Mouse (Mus musculus) forebrain, embryonic 11.5 days (tissue): ENCODE measurements around the gene Tpk1. TPM values are rescaled to one million over a fixed set of nuclear protein-coding genes. Genes with fewer than 3 reads are reported as not detected.

ENCODE experiments used
- ATAC-seq: fragments of 200-750 bp; cut with Nextera tagmentation; replicated peaks from 2 replicates; pipeline ENCODE4 v1.8.0; 2017; ENCODE audit warnings: moderate TSS enrichment; ENCODE audit not compliant: low FRiP score
- DNase-seq: peaks from one replicate; pipeline ENCODE4 v3.0.0-alpha.2; 2017; ENCODE audit warnings: low spot score
- H3K27ac ChIP-seq: fragments of 300-500 bp; sonication (generic); 2 replicates; pipeline ENCODE4 v1.5.1; 2014; ENCODE audit warnings: low read depth, low read length
- H3K27me3 ChIP-seq: fragments of 300-500 bp; sonication (generic); 2 replicates; pipeline ENCODE4 v1.6.1; 2014; ENCODE audit warnings: mild to moderate bottlenecking, low read length, mixed read lengths; ENCODE audit not compliant: control insufficient read depth, insufficient read depth
- H3K36me3 ChIP-seq: fragments of 300-500 bp; sonication (generic); 2 replicates; pipeline ENCODE4 v1.6.1; 2014; ENCODE audit warnings: mild to moderate bottlenecking, low read length, moderate library complexity, mixed read lengths; ENCODE audit not compliant: control insufficient read depth, insufficient read depth
- H3K4me1 ChIP-seq: fragments of 300-500 bp; sonication (generic); replicated peaks from 2 replicates; pipeline ENCODE4 v1.6.1; 2014; ENCODE audit warnings: low read length, mixed read lengths; ENCODE audit not compliant: control insufficient read depth, insufficient read depth
- H3K4me2 ChIP-seq: fragments of 300-500 bp; sonication (generic); 2 replicates; pipeline ENCODE4 v1.6.1; 2014; ENCODE audit warnings: low read depth, mild to moderate bottlenecking, low read length, moderate library complexity, mixed read lengths; ENCODE audit not compliant: severe bottlenecking
- H3K4me3 ChIP-seq: fragments of 300-500 bp; sonication (generic); 2 replicates; pipeline ENCODE4 v1.5.1; 2014; ENCODE audit warnings: low read depth, low read length
- H3K9ac ChIP-seq: fragments of 300-500 bp; sonication (generic); 2 replicates; pipeline ENCODE4 v1.6.1; 2014; ENCODE audit warnings: low read length
- H3K9me3 ChIP-seq: fragments of 300-500 bp; sonication (generic); 2 replicates; pipeline ENCODE4 v1.6.1; 2016; ENCODE audit warnings: low read length, mixed read lengths; ENCODE audit not compliant: control insufficient read depth
- WGBS: fragments of 180-500 bp; shearing (Covaris S2); extraction: QIAGEN DNeasy Blood & Tissue Kit; methylation state at CpG from one replicate; pipeline ENCODE4 v1.1.7; 2014; 5-methylcytosine and 5-hydroxymethylcytosine counted together
- polyA plus RNA-seq: library from polyadenylated mRNA; unstranded; fragments of >200 nt; fragmentation: Nextera tagmentation; extraction: Ambion mirVana; gene quantifications from 2 replicates; pipeline ENCODE4 v1.2.1, GENCODE M21; 2014

Tpk1 gene
- polyA plus RNA-seq, 1 experiment from 2014 or later: 5.4 TPM

DNA sequence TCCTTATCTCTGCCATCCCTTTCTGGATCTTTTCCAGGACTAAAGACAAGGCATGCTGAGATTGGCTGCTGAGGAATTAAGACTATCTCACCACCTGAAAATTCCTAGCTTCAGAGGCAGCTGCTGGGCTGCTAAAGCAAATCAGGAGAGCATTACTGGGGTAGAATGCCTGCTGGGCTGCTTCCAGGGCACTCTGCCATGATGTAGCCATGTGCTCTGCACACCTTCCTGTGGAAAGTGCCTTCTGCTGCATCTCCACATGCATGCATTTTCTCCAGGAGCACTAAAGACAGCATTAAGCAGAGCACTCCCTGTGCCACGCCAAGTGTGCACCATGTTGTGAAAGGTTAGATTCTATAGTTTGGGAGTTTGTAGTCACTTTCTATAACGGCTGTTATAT lies 16.6 kb downstream of the Tpk1 start:
- H3K36me3 ChIP-seq: no peaks in the 10 kb centered on the region
- 87% methylated on average over 2 of the region's 2 CpGs for WGBS
- no peak for DNase-seq

DNA sequence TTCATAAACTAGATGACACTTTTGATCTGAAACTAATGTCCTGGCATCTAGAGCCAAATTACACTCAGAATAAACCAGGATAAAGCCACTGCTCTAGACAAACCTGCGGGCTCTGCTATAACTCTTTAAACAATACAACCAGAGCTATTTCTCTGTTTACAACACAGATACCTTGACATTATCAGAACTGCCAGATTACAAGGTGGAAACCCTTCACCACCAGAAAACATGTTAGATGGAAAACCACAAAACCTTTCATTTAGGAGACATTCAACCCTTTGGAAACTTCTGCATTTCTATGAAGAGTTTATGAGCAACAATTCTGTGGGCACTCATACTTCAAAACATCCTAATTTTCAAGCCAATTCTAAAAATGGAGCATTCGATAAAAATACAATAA lies 20.4 kb downstream of the Tpk1 start:
- Histone ChIP-seq H3K27ac (no peak overlapping the region), H3K4me1 (no peaks in the 10 kb centered on the region), H3K9me3 (no peaks in the 10 kb centered on the region), H3K27me3 (no peaks in the 10 kb centered on the region), H3K4me2 (no peak overlapping the region), H3K36me3 (no peaks in the 10 kb centered on the region), H3K4me3 (no peak overlapping the region), H3K9ac (no peak overlapping the region)
- ATAC-seq (no peak), DNase-seq (no peak)
- WGBS: 85% methylated on average over 2 of the region's 2 CpGs

More for the DNA sequence above, 16.6 kb downstream of the Tpk1 start:
- Histone ChIP-seq H3K4me2 (no peak overlapping the region), H3K27ac (no peak overlapping the region), H3K9ac (no peak overlapping the region), H3K27me3 (no peaks in the 10 kb centered on the region), H3K9me3 (no peaks in the 10 kb centered on the region), H3K4me1 (no peaks in the 10 kb centered on the region), H3K4me3 (no peak overlapping the region)
- no peak for ATAC-seq

DNA sequence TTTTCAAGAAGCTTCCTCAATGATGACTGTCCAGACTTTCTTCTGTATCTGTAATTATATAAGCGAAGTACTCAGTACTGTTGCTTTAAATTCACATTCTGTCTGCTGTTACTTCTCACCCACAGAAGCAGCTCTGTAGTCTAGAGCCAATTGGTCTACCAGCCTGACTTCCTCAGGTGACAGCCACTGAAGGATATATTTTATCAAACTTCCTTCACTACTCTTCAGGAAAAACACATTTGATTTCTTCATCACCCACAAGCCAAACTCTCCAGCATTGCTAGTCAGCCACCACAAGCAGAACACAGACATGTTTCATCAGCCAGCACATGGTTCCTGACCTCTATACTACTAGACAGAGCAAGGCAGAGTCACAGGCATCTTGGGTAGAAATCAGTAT lies 21.0 kb downstream of the Tpk1 start:
- H3K27me3 ChIP-seq: no peaks in the 10 kb centered on the region
- H3K4me2 ChIP-seq: no peak overlapping the region
- ATAC-seq: no peak
- no peak overlapping the region for H3K9ac ChIP-seq
- WGBS: 91% methylated on average over 1 of the region's 1 CpGs
- no peaks in the 10 kb centered on the region for H3K9me3 ChIP-seq
- no peak overlapping the region for H3K27ac ChIP-seq
- no peaks in the 10 kb centered on the region for H3K4me1 ChIP-seq
- H3K36me3 ChIP-seq: no peaks in the 10 kb centered on the region
- no peak for DNase-seq
- no peak overlapping the region for H3K4me3 ChIP-seq

DNA sequence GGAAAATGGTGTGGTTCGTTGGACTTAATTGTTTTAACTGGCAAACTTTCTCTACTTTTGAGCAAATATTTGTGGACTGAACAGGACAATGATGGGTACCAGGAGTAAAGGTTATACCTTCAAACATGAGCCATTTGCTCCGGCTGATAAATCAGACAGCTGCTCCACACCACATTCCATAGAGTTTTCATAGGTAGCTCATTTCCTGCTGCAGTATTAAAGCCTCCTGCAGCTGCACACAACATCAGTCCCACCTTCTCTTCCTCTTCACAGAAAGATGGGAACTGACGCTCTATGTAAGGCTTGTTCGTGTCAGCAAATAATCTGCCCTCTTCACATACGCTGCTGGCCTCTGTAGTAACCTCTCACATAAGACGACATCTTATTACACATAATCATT lies 22.4 kb downstream of the Tpk1 start:
- no peaks in the 10 kb centered on the region for H3K27me3 ChIP-seq
- DNase-seq: no peak
- WGBS: 86% methylated on average over 6 of the region's 6 CpGs
- no peak overlapping the region for H3K9ac ChIP-seq
- no peak overlapping the region for H3K4me2 ChIP-seq
- ATAC-seq: no peak
- no peak overlapping the region for H3K27ac ChIP-seq
- no peaks in the 10 kb centered on the region for H3K4me1 ChIP-seq
- no peaks in the 10 kb centered on the region for H3K9me3 ChIP-seq
- H3K4me3 ChIP-seq: no peak overlapping the region
- H3K36me3 ChIP-seq: no peaks in the 10 kb centered on the region

DNA sequence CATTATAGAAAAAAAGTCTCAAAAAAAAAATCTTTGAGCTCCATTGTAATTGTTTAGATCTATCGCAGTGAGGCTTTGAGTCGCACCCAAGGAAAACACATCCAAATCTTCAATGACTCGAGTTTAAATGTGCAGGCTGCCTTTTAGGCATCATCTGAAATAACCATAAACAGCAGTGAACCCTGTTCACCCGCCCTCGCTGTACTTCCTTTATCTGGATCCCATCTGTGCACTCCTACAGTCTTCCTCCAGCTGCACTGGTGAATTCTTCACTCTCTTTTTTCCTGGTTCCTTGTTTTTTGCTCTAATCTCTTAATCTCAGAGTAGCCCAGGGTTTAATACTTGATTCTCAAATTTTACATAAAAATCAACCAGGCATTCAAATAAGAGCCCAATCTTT lies 23.7 kb downstream of the Tpk1 start:
- WGBS: 85% methylated on average over 5 of the region's 5 CpGs
- no peaks in the 10 kb centered on the region for H3K36me3 ChIP-seq
- H3K27ac ChIP-seq: no peak overlapping the region
- no peak overlapping the region for H3K9ac ChIP-seq
- no peaks in the 10 kb centered on the region for H3K4me1 ChIP-seq
- H3K27me3 ChIP-seq: no peaks in the 10 kb centered on the region
- no peaks in the 10 kb centered on the region for H3K9me3 ChIP-seq
- H3K4me2 ChIP-seq: no peak overlapping the region
- no peak for ATAC-seq
- no peak for DNase-seq
- no peak overlapping the region for H3K4me3 ChIP-seq

DNA sequence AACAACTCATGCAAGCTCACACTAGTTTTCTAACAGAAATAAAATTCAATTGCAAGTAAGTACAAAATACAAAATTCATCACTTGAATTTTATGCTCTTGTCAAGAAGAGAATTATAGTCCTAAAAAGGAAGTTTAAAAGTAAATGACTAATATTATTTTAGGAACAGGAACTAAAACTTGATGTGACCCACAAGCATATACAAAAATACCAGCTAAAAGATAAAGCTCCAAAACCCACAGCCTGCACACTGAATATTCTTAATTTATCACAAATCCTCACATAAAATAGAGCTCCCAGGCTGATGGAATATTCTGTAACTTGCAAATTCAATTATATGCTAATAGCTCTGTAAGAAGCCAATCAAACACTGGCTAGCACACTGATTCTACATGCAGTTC lies 25.5 kb downstream of the Tpk1 start:
- no peaks in the 10 kb centered on the region for H3K36me3 ChIP-seq
- no peak overlapping the region for H3K27ac ChIP-seq

DNA sequence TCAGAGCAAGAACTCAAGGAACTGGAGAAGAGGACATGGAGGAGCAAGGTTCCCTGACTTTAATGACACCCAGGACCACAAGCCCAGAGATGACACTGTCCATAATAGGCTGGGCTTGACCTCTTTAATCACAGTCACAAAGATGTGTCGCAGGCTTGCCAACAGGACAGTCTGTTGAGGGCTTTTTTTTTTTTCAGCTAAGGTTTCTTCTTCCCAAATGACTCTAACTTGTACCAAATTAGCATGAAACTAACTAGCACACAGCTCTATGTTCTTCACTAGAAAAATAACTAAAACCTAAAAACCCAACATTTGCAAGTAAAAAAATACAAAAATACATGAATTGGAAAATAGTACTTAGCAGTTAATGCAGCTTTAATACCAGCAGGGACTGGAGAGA lies 27.2 kb downstream of the Tpk1 start:
- H3K9ac ChIP-seq: no peak overlapping the region
- ATAC-seq: no peak
- WGBS: 90% methylated on average over 1 of the region's 1 CpGs

More for the DNA sequence above, 25.5 kb downstream of the Tpk1 start:
- no peaks in the 10 kb centered on the region for H3K4me1 ChIP-seq
- no peaks in the 10 kb centered on the region for H3K27me3 ChIP-seq
- no peak overlapping the region for H3K4me3 ChIP-seq
- ATAC-seq (no peak), DNase-seq (no peak)
- no peak overlapping the region for H3K4me2 ChIP-seq
- no peak overlapping the region for H3K9ac ChIP-seq
- no peaks in the 10 kb centered on the region for H3K9me3 ChIP-seq

DNA sequence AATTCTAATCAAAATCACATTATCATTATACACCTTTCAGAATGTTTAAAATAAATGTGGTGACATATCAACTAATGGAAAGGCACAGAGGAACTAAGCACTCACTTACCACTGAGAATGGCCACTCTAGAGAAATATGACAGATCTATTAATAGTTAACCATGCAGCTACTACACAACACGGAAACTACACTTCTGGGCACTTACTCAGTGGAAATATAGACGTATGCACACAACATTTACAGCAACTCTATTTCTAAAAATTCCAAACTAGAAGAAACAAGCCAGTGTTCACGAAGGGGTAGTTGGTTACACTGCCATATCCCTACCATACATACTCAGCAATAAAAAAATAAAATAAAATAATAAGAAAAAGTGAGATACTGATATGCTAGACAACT lies 28.0 kb downstream of the Tpk1 start:
- Histone ChIP-seq H3K4me3 (no peak overlapping the region), H3K4me2 (no peak overlapping the region), H3K27me3 (no peaks in the 10 kb centered on the region), H3K9me3 (no peaks in the 10 kb centered on the region), H3K4me1 (no peaks in the 10 kb centered on the region), H3K27ac (no peak overlapping the region), H3K9ac (no peak overlapping the region), H3K36me3 (no peaks in the 10 kb centered on the region)
- WGBS: 95% methylated on average over 3 of the region's 3 CpGs
- no peak for DNase-seq
- no peak for ATAC-seq

More for the DNA sequence above, 27.2 kb downstream of the Tpk1 start:
- Histone ChIP-seq H3K27ac (no peak overlapping the region), H3K27me3 (no peaks in the 10 kb centered on the region), H3K4me2 (no peak overlapping the region), H3K9me3 (no peaks in the 10 kb centered on the region), H3K4me3 (no peak overlapping the region), H3K4me1 (no peaks in the 10 kb centered on the region), H3K36me3 (no peaks in the 10 kb centered on the region)
- no peak for DNase-seq

DNA sequence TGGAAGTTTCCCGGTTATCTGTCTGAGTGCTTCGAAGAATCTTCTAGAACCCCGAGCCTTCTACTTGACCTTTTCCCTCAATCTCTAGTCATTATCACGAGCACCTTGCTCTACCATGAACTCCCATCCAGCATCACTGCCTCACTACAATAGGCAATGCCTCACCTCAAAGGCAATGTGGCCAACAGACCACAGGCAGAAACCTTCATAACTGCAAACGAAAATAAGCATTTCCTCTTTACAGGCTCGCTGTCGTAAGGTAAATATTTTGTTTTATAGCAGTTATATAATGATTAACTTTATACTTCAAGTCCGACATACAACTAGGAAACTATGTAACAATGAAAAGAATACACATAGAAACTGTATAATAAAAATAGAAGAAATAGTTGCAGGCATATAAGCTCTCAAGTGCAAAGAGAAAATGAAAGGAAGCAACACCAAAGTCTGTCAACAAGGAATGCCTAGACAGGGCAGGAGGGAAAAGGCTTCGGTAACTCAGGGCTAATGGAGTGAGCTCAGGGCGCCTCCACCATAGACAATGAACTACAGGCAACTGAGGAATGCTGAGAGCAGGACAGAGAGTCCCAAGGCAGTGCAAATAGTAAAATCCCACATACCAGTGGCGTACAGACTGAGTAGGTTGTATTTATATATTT lies 29.0 kb downstream of the Tpk1 start:
- ATAC-seq: no peak
- H3K27ac ChIP-seq: no peak overlapping the region
- no peaks in the 10 kb centered on the region for H3K4me1 ChIP-seq
- 93% methylated on average over 11 of the region's 11 CpGs for WGBS
- H3K27me3 ChIP-seq: no peaks in the 10 kb centered on the region
- no peak overlapping the region for H3K4me2 ChIP-seq
- no peak for DNase-seq
- H3K36me3 ChIP-seq: no peaks in the 10 kb centered on the region
- no peak overlapping the region for H3K9ac ChIP-seq
- no peaks in the 10 kb centered on the region for H3K9me3 ChIP-seq
- no peak overlapping the region for H3K4me3 ChIP-seq
